ENCODE assay signal across 14 mouse cellular contexts in genomic region chr17:44718036-44718435, GRCm38 (mm10). TPM values are rescaled to one million over a fixed set of nuclear protein-coding genes. Genes with fewer than 3 reads are reported as not detected.
DNase-seq lines count a peak whose midpoint lies in the region; ATAC-seq lines count a peak whose summit lies in the region.
"Had no signal": no experiment of that assay in that cellular context is flagged by ENCODE, and none has a peak within 500 bp of the region (broad histone marks: within the 10 kb centered on the region; RNA-seq: fewer than 3 reads in every experiment).

No protein-coding gene starts in this region.

- H3K27me3 ChIP-seq in embryonic facial prominence, embryonic 11.5 days (ENCODE audit: control insufficient read depth, insufficient read depth, low read length): no peaks in the 10 kb centered on the region
- H3K27me3 ChIP-seq in embryonic facial prominence, embryonic 10.5 days (replicated peaks; ENCODE audit: low read depth, poor library complexity, severe bottlenecking): no peaks in the 10 kb centered on the region
- H3K27me3 ChIP-seq in neural tube, embryonic 14.5 days (ENCODE audit: control insufficient read depth, insufficient read depth, low read length): no peaks in the 10 kb centered on the region
- H3K27me3 ChIP-seq in neural tube, embryonic 15.5 days (replicated peaks): no peaks in the 10 kb centered on the region
- H3K27me3 ChIP-seq: liver, embryonic 12.5 days had no signal

- 24% methylated on average over 6 of the region's 6 CpGs for WGBS in embryonic facial prominence, embryonic 11.5 days
- WGBS in embryonic facial prominence, embryonic 10.5 days: 33% methylated on average over 6 of the region's 6 CpGs
- WGBS in neural tube, embryonic 14.5 days: 34% methylated on average over 6 of the region's 6 CpGs
- WGBS in neural tube, embryonic 15.5 days: 34% methylated on average over 6 of the region's 6 CpGs

- peak; percentile 21 for DNase-seq in embryonic facial prominence, embryonic 11.5 days (ENCODE audit: low spot score)
- no peak for DNase-seq in embryonic facial prominence, embryonic 10.5 days (ENCODE audit: low spot score)
- DNase-seq in naive thymus-derived CD4-positive, alpha-beta T cell, adult 2 months (ENCODE audit: low read depth): peak; percentile 31
- no peak for DNase-seq in testis, postnatal 10 days (ENCODE audit: low spot score)
- DNase-seq in left cerebral cortex, postnatal 10 days (ENCODE audit: extremely low spot score in 1 of 2, low spot score in 2 of 2): no peak
- DNase-seq: gastrocnemius, adult 2 months; lung, postnatal 4 days; thymus, adult 18-20 months had no signal

- no peak overlapping the region for H3K4me2 ChIP-seq in embryonic facial prominence, embryonic 11.5 days (ENCODE audit: low read depth, low read length)
- no peak overlapping the region for H3K4me2 ChIP-seq in neural tube, embryonic 14.5 days (ENCODE audit: low read depth, low read length)
- H3K4me2 ChIP-seq in neural tube, embryonic 15.5 days: no peak overlapping the region
- H3K4me2 ChIP-seq: liver, embryonic 12.5 days had no signal

- no peaks in the 10 kb centered on the region for H3K9me3 ChIP-seq in embryonic facial prominence, embryonic 11.5 days (replicated peaks; ENCODE audit: control insufficient read depth, low read length)
- H3K9me3 ChIP-seq in embryonic facial prominence, embryonic 10.5 days: no peaks in the 10 kb centered on the region
- no peaks in the 10 kb centered on the region for H3K9me3 ChIP-seq in neural tube, embryonic 14.5 days (ENCODE audit: control insufficient read depth, low read length)
- H3K9me3 ChIP-seq in neural tube, embryonic 15.5 days (replicated peaks): no peaks in the 10 kb centered on the region
- H3K9me3 ChIP-seq: liver, embryonic 12.5 days had no signal

- no peaks in the 10 kb centered on the region for H3K36me3 ChIP-seq in embryonic facial prominence, embryonic 11.5 days (replicated peaks; ENCODE audit: control insufficient read depth, insufficient read depth, low read depth, low read length)
- H3K36me3 ChIP-seq in embryonic facial prominence, embryonic 10.5 days (replicated peaks): no peaks in the 10 kb centered on the region
- no peaks in the 10 kb centered on the region for H3K36me3 ChIP-seq in neural tube, embryonic 14.5 days (ENCODE audit: control insufficient read depth, insufficient read depth, low read length)
- H3K36me3 ChIP-seq in neural tube, embryonic 15.5 days: no peaks in the 10 kb centered on the region
- H3K36me3 ChIP-seq: liver, embryonic 12.5 days had no signal

- no peak overlapping the region for H3K4me3 ChIP-seq in embryonic facial prominence, embryonic 11.5 days (ENCODE audit: low read depth, low read length)
- H3K4me3 ChIP-seq in embryonic facial prominence, embryonic 10.5 days: no peak overlapping the region
- no peak overlapping the region for H3K4me3 ChIP-seq in neural tube, embryonic 14.5 days (ENCODE audit: low read depth, low read length)
- H3K4me3 ChIP-seq in neural tube, embryonic 15.5 days (replicated peaks): no peak overlapping the region
- H3K4me3 ChIP-seq: gastrocnemius, adult 2 months; left cerebral cortex, adult 2 months; liver, embryonic 12.5 days had no signal

- H3K9ac ChIP-seq in embryonic facial prominence, embryonic 11.5 days (replicated peaks; ENCODE audit: low read length): no peak overlapping the region
- H3K9ac ChIP-seq in neural tube, embryonic 14.5 days (replicated peaks; ENCODE audit: low read depth, low read length): no peak overlapping the region
- no peak overlapping the region for H3K9ac ChIP-seq in neural tube, embryonic 15.5 days (replicated peaks)
- H3K9ac ChIP-seq: liver, embryonic 12.5 days had no signal

- H3K27ac ChIP-seq in embryonic facial prominence, embryonic 11.5 days (replicated peaks; ENCODE audit: low read depth, low read length): no peak overlapping the region
- H3K27ac ChIP-seq in embryonic facial prominence, embryonic 10.5 days (replicated peaks): no peak overlapping the region; the same call in 1 of the 2 replicates
- H3K27ac ChIP-seq in neural tube, embryonic 14.5 days (ENCODE audit: low read depth, low read length): no peak overlapping the region
- H3K27ac ChIP-seq in neural tube, embryonic 15.5 days (replicated peaks): no peak overlapping the region
- H3K27ac ChIP-seq: gastrocnemius, adult 2 months; left cerebral cortex, adult 2 months; liver, embryonic 12.5 days had no signal

- intact Hi-C loops in left cerebral cortex, postnatal 10 days (cut with DNase I): no loop called here

- ATAC-seq in embryonic facial prominence, embryonic 11.5 days (replicated peaks; ENCODE audit: insufficient number of reproducible peaks, low FRiP score, low TSS enrichment, low read depth): no peak
- ATAC-seq in neural tube, embryonic 14.5 days (ENCODE audit: low read depth): peak; percentile 44; the same call in 1 of the 2 replicates
- no peak; the same call in 1 of the 2 replicates for ATAC-seq in neural tube, embryonic 15.5 days (ENCODE audit: low FRiP score)
- ATAC-seq in common myeloid progenitor, adult 5-6 weeks (replicated peaks; ENCODE audit: low read depth, poor library complexity, severe bottlenecking): peak; percentile 55; the same call in 1 of the 2 replicates
- ATAC-seq: intestine, embryonic 16.5 days; liver, embryonic 12.5 days had no signal

- no peaks in the 10 kb centered on the region for H3K4me1 ChIP-seq in embryonic facial prominence, embryonic 11.5 days (ENCODE audit: control insufficient read depth, insufficient read depth, low read length)
- peaks cover 27% of the 10 kb centered on the region for H3K4me1 ChIP-seq in embryonic facial prominence, embryonic 10.5 days
- peaks cover 8% of the 10 kb centered on the region; the same call in 1 of the 2 replicates for H3K4me1 ChIP-seq in neural tube, embryonic 14.5 days (ENCODE audit: control insufficient read depth, insufficient read depth, low read length)
- peaks cover 7% of the 10 kb centered on the region for H3K4me1 ChIP-seq in neural tube, embryonic 15.5 days
- H3K4me1 ChIP-seq: liver, embryonic 12.5 days had no signal

RNA-seq across cellular contexts. Expression of gene Supt3, which starts 58.9 kb away (rescaled TPM):
- 32.1 and 33.2 TPM in 2 replicates for polyA plus RNA-seq in embryonic facial prominence, embryonic 11.5 days (2014; fragmentation: Nextera tagmentation; extraction: Ambion mirVana)
- 24.6 and 27.5 TPM in 2 replicates for polyA plus RNA-seq in embryonic facial prominence, embryonic 10.5 days (2016; fragmentation: Nextera tagmentation; extraction: Ambion mirVana)
- 24.3 and 27.5 TPM in 2 replicates for polyA plus RNA-seq in neural tube, embryonic 14.5 days (2014; fragmentation: Nextera tagmentation; extraction: Ambion mirVana)
- polyA plus RNA-seq in neural tube, embryonic 15.5 days (2015; fragmentation: Nextera tagmentation; extraction: Ambion mirVana): 24.5 and 26.3 TPM in 2 replicates
- total RNA-seq in common myeloid progenitor, adult 5-6 weeks (2017): 15.7 and 18.0 TPM in 2 replicates
- 10 to 100 TPM; 16.1 to 16.3 TPM for total RNA-seq in left cerebral cortex, postnatal 10 days (2021)

Comparison
In these comparisons a context has a peak if more than half of its experiments do, and no peak if none do; other contexts are left out.
1. ATAC-seq: peak in neural tube, embryonic 14.5 days (single experiment) and common myeloid progenitor, adult 5-6 weeks (single experiment); none in embryonic facial prominence, embryonic 11.5 days (single experiment) and neural tube, embryonic 15.5 days (single experiment).
2. DNase-seq: peak in embryonic facial prominence, embryonic 11.5 days (single experiment) and naive thymus-derived CD4-positive, alpha-beta T cell, adult 2 months (single experiment); none in embryonic facial prominence, embryonic 10.5 days (single experiment), testis, postnatal 10 days (single experiment) and left cerebral cortex, postnatal 10 days (0 of 2).